Mouse (Mus musculus) heart, postnatal 10 days (tissue): ENCODE measurements around the gene Nkx2-5. TPM values are rescaled to one million over a fixed set of nuclear protein-coding genes. Genes with fewer than 3 reads are reported as not detected.

Source experiments
- DNase-seq, 2 experiments: peaks; one replicate each; pipeline ENCODE4 v3.0.0; 2021
- intact Hi-C: fragments of 180-260 bp; cut with DNase I; formaldehyde crosslinking; loops from one replicate; pipeline ENCODE4 v1.15.1; 2025
- total RNA-seq, 2 experiments: library from RNA; stranded (reverse); gene quantifications; 2 replicates each; pipeline ENCODE4 v1.2.3; 2021

The Nkx2-5 gene
- total RNA-seq, 2 experiments from 2014 or later = 77.5 to 93.1 TPM

DNA sequence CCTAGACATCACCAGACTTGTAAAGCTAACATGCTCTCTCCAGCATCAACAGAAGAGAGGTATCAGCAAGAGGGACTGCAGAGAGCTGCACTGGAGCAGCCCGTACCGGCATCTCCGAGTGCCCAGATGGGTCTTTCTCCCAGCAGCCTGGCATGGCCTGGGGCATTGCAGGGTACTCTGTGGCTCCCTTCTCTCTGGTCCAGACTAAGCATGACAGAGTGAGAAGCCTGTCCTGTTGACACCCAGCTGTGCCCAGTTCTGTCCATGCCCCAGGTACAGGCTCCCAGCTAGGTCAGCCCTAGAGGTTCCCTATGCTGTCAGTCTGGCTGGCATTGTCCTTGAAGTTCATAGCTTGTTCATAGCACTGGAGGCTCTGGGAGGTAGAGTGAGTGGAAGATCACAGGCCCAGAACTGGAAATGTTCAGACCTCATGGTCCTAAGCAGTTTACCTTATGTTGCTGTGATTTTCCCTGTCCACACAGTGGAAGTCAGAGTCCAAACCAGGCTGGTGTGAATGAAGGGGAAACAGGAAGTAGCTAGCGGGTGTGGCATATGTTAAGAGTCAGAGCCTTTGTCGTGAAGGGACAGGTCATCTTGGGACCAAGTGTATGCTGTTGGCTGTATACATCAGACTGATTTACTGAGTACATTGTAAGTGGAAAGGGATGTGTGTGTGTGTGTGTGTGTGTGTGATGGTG, 51.6 kb downstream of the Nkx2-5 start:
- no peak for DNase-seq
- intact Hi-C loops = no loop called here

DNA sequence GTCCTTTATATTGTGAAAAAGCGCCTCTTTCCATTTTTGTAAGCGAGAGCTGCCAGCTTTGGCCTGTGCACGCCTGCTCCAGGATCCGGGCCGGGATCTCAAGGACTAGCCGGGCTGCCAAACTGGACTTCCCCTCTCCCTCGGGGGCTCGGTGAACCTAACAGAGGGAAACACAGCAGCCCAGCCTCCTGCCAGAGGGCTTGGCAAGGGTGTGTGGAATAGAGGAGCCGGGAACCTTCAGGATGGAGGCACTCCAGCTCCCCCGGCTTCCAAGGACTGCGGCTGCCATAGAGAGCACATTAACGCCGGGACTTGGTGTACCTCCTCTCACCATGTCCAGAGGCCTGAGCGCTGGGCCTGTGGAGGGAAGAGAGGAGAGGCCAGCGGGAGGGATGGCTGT, 52.7 kb downstream of the Nkx2-5 start:
- intact Hi-C loops = no loop called here
- DNase-seq = no peak

DNA sequence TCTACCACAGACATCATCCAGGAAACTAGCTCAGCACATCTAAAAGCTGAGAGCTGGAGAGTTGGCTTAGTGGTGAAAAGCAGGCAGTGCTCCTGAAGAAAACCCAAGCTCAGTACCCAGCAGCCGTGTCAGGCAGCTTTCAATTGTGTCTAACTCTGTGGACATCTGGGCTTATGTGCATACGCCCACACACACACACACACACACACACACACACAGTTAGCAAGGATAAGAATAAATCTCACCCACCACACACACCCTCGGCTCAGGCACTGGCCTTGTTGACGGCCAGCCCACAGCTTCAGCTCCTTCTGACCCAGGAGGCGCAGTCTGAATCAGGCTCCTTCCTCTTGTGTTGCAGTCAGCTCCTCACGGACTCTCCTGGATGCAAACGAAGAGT, 53.2 kb downstream of the Nkx2-5 start:
- intact Hi-C loops = no loop called here
- no peak for DNase-seq

GRCm38 (mm10) chr17:26790269-26791214, 54.3 kb downstream of the Nkx2-5 start:
- no peak for DNase-seq
- intact Hi-C loops = no loop called here

- intact Hi-C loops = no loop called here
- DNase-seq = no peak
These were observed 55.1 kb downstream of the Nkx2-5 start for GRCm38 (mm10) chr17:26789460-26790268.

GRCm38 (mm10) chr17:26788986-26789385, 55.8 kb downstream of the Nkx2-5 start:
- DNase-seq = no peak
- intact Hi-C loops = no loop called here

Other genes starting within 250 kb of the Nkx2-5 start
- 10 to 100 TPM; 87.1 to 87.8 TPM for gene Atp6v0e, start 181.8 kb downstream of the Nkx2-5 start, total RNA-seq
- gene Crebrf, start 129.4 kb downstream of the Nkx2-5 start, total RNA-seq = 10 to 100 TPM; 31.8 to 36.0 TPM
- 10 to 100 TPM; 35.7 to 38.2 TPM for gene Bnip1, start 63.9 kb downstream of the Nkx2-5 start, total RNA-seq
- 1 to 10 TPM; 3.9 to 4.1 TPM for gene Kifc5b, start 72.1 kb upstream of the Nkx2-5 start, total RNA-seq
- 10 to 100 TPM; 10.1 to 12.4 TPM for gene Phf1, start 88.0 kb upstream of the Nkx2-5 start, total RNA-seq
- gene Cuta, start 94.6 kb upstream of the Nkx2-5 start, total RNA-seq = 100 to 1,000 TPM; 102 to 105 TPM
- gene Syngap1, start 96.2 kb upstream of the Nkx2-5 start, total RNA-seq = 10 to 100 TPM in 1 of 2 experiments, 1 to 10 TPM in 1; 9.3 to 10.8 TPM
- 1 to 10 TPM; 2.7 to 4.9 TPM for gene Zbtb9, start 128.2 kb upstream of the Nkx2-5 start, total RNA-seq
- gene Bak1, start 184.0 kb upstream of the Nkx2-5 start, total RNA-seq = 10 to 100 TPM; 40.4 to 43.2 TPM
- 1 to 10 TPM; 8.0 to 9.0 TPM for gene Itpr3, start 212.3 kb upstream of the Nkx2-5 start, total RNA-seq